Mouse (Mus musculus): Measurements from ENCODE around the gene Cog7. TPM values are rescaled to one million over a fixed set of nuclear protein-coding genes. Genes with fewer than 3 reads are reported as not detected.

Cog7 gene
- polyA plus RNA-seq, 1 experiment, result 14.0 TPM

DNA sequence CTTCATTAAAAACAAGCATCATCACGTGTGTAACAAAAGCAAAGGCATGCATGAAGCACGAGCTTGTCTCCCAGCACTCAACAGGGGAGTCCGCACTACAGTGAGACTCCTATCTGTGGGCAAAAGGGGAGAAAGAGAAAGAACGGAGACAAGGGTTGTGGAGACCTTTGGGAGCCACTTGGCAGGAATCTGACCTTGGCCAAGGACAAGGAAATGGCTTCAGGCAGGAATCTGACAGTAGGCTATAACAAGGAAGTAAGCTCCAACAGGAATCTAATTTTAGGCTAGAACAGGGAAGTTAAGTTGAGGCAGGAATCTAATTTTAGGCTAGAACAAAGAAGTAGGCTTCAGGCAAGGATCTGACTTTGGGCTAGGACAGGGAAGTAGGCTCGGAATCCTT lies 14.4 kb upstream of the Cog7 start:
- no peaks in the 10 kb centered on the region for H3K79me3 ChIP-seq (ENCODE audit: low read depth)
- H3ac ChIP-seq (ENCODE audit: control insufficient read depth, insufficient read length, low read depth), result no peak overlapping the region
- no peaks in the 10 kb centered on the region for H3K27me3 ChIP-seq (ENCODE audit: control insufficient read depth, insufficient read depth, insufficient read length)
- no peak overlapping the region for H3K4me3 ChIP-seq (ENCODE audit: insufficient read depth, poor library complexity, severe bottlenecking)
- TF ChIP-seq CEBPB (IDR thresholded peaks at IDR 0.05; ENCODE audit: low read depth) (no peak), MYOG (IDR thresholded peaks at IDR 0.05; ENCODE audit: control insufficient read depth, extremely low read depth, insufficient read length) (no peak), CTCF (IDR thresholded peaks at IDR 0.05; ENCODE audit: control insufficient read depth, insufficient read depth, insufficient read length) (no peak), MAX (IDR thresholded peaks at IDR 0.05) (no peak), FOSL1 (IDR thresholded peaks at IDR 0.05; ENCODE audit: insufficient read depth, low read length, poor library complexity, severe bottlenecking) (no peak), MYOD1 (IDR thresholded peaks at IDR 0.05; ENCODE audit: control insufficient read depth, insufficient read length, low read depth) (no peak), USF1 (IDR thresholded peaks at IDR 0.05; ENCODE audit: low read depth) (no peak)
- H3K79me2 ChIP-seq (ENCODE audit: control insufficient read depth, insufficient read depth), result no peaks in the 10 kb centered on the region
- peaks cover 25% of the 10 kb centered on the region for H3K36me3 ChIP-seq (ENCODE audit: control insufficient read depth, insufficient read depth)

DNA sequence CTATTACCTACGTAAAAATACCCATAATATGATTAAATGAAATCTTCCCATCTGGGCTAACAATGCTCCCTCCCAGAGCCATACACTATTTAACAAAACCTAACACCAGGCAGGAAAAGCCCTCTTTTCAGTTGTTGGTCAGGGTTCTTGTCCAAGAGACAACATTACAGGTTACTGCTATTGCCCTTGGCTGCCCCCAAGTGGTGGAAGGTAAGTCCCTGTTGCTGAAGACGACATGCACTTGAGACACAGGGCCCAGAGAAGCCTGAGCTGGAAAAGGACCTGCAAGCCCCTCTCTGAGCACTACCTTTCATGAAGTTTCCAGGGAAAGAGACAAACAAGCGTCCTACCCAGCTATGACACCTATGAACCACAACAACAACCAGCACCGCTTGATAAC lies 6.5 kb downstream of the Cog7 start:
- TF ChIP-seq MAX (IDR thresholded peaks at IDR 0.05), result no peak
- no peak for TF ChIP-seq MYOG (IDR thresholded peaks at IDR 0.05; ENCODE audit: control insufficient read depth, extremely low read depth, insufficient read length)
- peak; percentile 19 for TF ChIP-seq CTCF (IDR thresholded peaks at IDR 0.05; ENCODE audit: control insufficient read depth, insufficient read depth, insufficient read length)
- no peak overlapping the region for H3K4me3 ChIP-seq (ENCODE audit: insufficient read depth, poor library complexity, severe bottlenecking)
- no peaks in the 10 kb centered on the region for H3K79me3 ChIP-seq (ENCODE audit: low read depth)
- H3K36me3 ChIP-seq (ENCODE audit: control insufficient read depth, insufficient read depth), result peaks cover 10% of the 10 kb centered on the region
- no peaks in the 10 kb centered on the region for H3K79me2 ChIP-seq (ENCODE audit: control insufficient read depth, insufficient read depth)
- no peak overlapping the region for H3ac ChIP-seq (ENCODE audit: control insufficient read depth, insufficient read length, low read depth)
- no peaks in the 10 kb centered on the region for H3K27me3 ChIP-seq (ENCODE audit: control insufficient read depth, insufficient read depth, insufficient read length)

DNA sequence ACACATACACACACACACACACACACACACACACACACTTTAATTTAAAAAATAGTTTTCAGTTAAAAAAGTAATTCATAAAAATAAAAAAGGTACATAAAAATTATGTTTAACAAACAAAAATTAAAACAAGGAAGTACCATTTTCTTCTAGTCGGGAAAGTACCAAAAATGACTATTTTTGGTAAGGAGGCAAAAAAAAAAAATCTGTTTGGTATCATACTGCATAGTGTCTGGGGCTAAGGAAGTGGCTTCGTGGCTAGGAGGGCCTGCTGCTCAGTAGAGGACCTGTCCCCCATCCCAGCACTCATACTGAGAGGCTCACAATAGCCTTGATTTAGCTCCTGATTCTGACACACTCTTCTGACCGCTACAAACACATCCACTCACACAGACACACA lies 9.8 kb downstream of the Cog7 start:
- Histone ChIP-seq H3ac (ENCODE audit: control insufficient read depth, insufficient read length, low read depth) (no peak overlapping the region), H3K79me2 (ENCODE audit: control insufficient read depth, insufficient read depth) (no peaks in the 10 kb centered on the region), H3K79me3 (ENCODE audit: low read depth) (no peaks in the 10 kb centered on the region), H3K4me3 (ENCODE audit: insufficient read depth, poor library complexity, severe bottlenecking) (no peak overlapping the region), H3K36me3 (ENCODE audit: control insufficient read depth, insufficient read depth) (peaks cover 18% of the 10 kb centered on the region), H3K27me3 (ENCODE audit: control insufficient read depth, insufficient read depth, insufficient read length) (no peaks in the 10 kb centered on the region)
- TF ChIP-seq MYOG (IDR thresholded peaks at IDR 0.05; ENCODE audit: control insufficient read depth, extremely low read depth, insufficient read length) (no peak), MAX (IDR thresholded peaks at IDR 0.05) (no peak), FOSL1 (IDR thresholded peaks at IDR 0.05; ENCODE audit: insufficient read depth, low read length, poor library complexity, severe bottlenecking) (no peak), CTCF (IDR thresholded peaks at IDR 0.05; ENCODE audit: control insufficient read depth, insufficient read depth, insufficient read length) (no peak), MYOD1 (IDR thresholded peaks at IDR 0.05; ENCODE audit: control insufficient read depth, insufficient read length, low read depth) (no peak)

DNA sequence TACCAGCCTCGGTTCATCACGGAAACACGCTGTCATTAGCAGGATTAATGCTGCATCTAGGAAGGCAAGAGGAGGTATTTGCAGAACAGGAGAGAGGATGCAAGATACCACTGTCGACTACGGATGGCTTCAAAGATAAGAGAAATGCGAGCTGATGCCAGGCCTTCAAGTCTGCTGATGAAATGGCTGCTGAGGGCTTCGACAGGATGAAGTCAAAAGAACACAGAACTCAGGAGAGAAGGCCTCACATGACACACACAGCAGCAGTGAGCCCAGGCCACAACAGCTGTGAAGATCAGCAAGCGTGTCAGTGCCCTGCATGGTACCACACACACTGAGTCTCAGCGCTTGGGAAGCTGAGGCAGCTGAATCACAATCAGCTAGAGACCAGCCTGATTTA lies 11.3 kb downstream of the Cog7 start:
- no peaks in the 10 kb centered on the region for H3K79me2 ChIP-seq (ENCODE audit: control insufficient read depth, insufficient read depth)
- no peaks in the 10 kb centered on the region for H3K79me3 ChIP-seq (ENCODE audit: low read depth)
- no peaks in the 10 kb centered on the region for H3K27me3 ChIP-seq (ENCODE audit: control insufficient read depth, insufficient read depth, insufficient read length)
- TF ChIP-seq CEBPB (IDR thresholded peaks at IDR 0.05; ENCODE audit: low read depth) (no peak), FOSL1 (IDR thresholded peaks at IDR 0.05; ENCODE audit: insufficient read depth, low read length, poor library complexity, severe bottlenecking) (no peak), MYOD1 (IDR thresholded peaks at IDR 0.05; ENCODE audit: control insufficient read depth, insufficient read length, low read depth) (no peak), MAX (IDR thresholded peaks at IDR 0.05) (no peak)
- no peak overlapping the region for H3K4me3 ChIP-seq (ENCODE audit: insufficient read depth, poor library complexity, severe bottlenecking)
- H3ac ChIP-seq (ENCODE audit: control insufficient read depth, insufficient read length, low read depth), result no peak overlapping the region
- peaks cover 18% of the 10 kb centered on the region for H3K36me3 ChIP-seq (ENCODE audit: control insufficient read depth, insufficient read depth)

DNA sequence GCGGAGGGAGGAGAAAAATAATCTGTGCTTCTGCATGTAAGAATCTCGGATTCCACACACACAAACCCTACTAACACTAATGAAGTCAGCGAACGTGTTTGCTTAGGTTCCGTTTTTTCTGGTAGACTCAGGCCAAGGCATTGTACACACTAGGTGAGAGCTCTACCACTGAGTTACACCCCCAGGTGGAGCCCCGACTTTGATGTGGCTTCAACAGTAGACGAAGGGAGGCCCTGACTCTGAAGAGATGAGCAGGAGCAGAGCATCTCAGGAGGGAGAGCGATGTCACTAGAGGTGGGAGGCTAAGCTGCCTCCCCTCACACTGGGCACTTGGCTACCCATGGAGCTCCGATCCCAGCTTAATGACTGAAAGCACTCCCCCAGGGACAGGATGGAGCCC lies 12.7 kb downstream of the Cog7 start:
- H3K4me3 ChIP-seq (ENCODE audit: insufficient read depth, poor library complexity, severe bottlenecking), result no peak overlapping the region
- no peak for TF ChIP-seq FOSL1 (IDR thresholded peaks at IDR 0.05; ENCODE audit: insufficient read depth, low read length, poor library complexity, severe bottlenecking)
- no peak for TF ChIP-seq MAX (IDR thresholded peaks at IDR 0.05)
- no peak for TF ChIP-seq CTCF (IDR thresholded peaks at IDR 0.05; ENCODE audit: control insufficient read depth, insufficient read depth, insufficient read length)
- TF ChIP-seq USF1 (IDR thresholded peaks at IDR 0.05; ENCODE audit: low read depth), result no peak
- TF ChIP-seq MYOG (IDR thresholded peaks at IDR 0.05; ENCODE audit: control insufficient read depth, extremely low read depth, insufficient read length), result no peak
- no peaks in the 10 kb centered on the region for H3K79me2 ChIP-seq (ENCODE audit: control insufficient read depth, insufficient read depth)
- H3ac ChIP-seq (ENCODE audit: control insufficient read depth, insufficient read length, low read depth), result no peak overlapping the region
- H3K27me3 ChIP-seq (ENCODE audit: control insufficient read depth, insufficient read depth, insufficient read length), result no peaks in the 10 kb centered on the region
- no peaks in the 10 kb centered on the region for H3K79me3 ChIP-seq (ENCODE audit: low read depth)
- peaks cover 18% of the 10 kb centered on the region for H3K36me3 ChIP-seq (ENCODE audit: control insufficient read depth, insufficient read depth)

DNA sequence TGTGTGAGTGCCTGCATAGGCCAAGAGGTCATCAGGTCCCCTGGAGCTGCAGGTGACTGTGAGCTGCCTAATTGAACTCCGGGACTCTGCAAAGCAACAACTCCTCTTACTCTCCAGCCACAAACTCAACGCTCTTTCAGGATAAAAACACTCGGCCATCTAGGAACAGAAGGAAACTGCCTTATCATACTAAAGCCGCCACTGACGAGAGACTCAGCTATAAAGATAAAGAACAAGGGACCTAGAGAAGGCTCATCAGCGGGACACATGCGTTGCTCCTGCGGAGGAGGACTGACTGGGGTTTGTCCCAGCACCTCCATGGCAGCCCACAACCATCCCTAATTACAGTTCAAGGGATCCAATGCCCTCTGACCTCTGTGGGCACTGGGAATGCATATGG lies 13.3 kb downstream of the Cog7 start:
- H3K79me2 ChIP-seq (ENCODE audit: control insufficient read depth, insufficient read depth), result no peaks in the 10 kb centered on the region
- no peak overlapping the region for H3ac ChIP-seq (ENCODE audit: control insufficient read depth, insufficient read length, low read depth)
- TF ChIP-seq MYOD1 (IDR thresholded peaks at IDR 0.05; ENCODE audit: control insufficient read depth, insufficient read length, low read depth), result no peak
- no peak for TF ChIP-seq MYOG (IDR thresholded peaks at IDR 0.05; ENCODE audit: control insufficient read depth, extremely low read depth, insufficient read length)
- TF ChIP-seq FOSL1 (IDR thresholded peaks at IDR 0.05; ENCODE audit: insufficient read depth, low read length, poor library complexity, severe bottlenecking), result no peak
- TF ChIP-seq CTCF (IDR thresholded peaks at IDR 0.05; ENCODE audit: control insufficient read depth, insufficient read depth, insufficient read length), result no peak
- TF ChIP-seq USF1 (IDR thresholded peaks at IDR 0.05; ENCODE audit: low read depth), result no peak
- TF ChIP-seq MAX (IDR thresholded peaks at IDR 0.05), result no peak
- no peak for TF ChIP-seq CEBPB (IDR thresholded peaks at IDR 0.05; ENCODE audit: low read depth)
- no peaks in the 10 kb centered on the region for H3K79me3 ChIP-seq (ENCODE audit: low read depth)
- H3K4me3 ChIP-seq (ENCODE audit: insufficient read depth, poor library complexity, severe bottlenecking), result no peak overlapping the region
- no peaks in the 10 kb centered on the region for H3K27me3 ChIP-seq (ENCODE audit: control insufficient read depth, insufficient read depth, insufficient read length)
- peaks cover 18% of the 10 kb centered on the region for H3K36me3 ChIP-seq (ENCODE audit: control insufficient read depth, insufficient read depth)

Data from C2C12 (cell line).